Mouse (Mus musculus) left cerebral cortex, adult 6 months (tissue): ENCODE data around the gene Sik2. TPM values are rescaled to one million over a fixed set of nuclear protein-coding genes. Genes with fewer than 3 reads are reported as not detected.

Experiments
- long read RNA-seq, 2 experiments: library from polyadenylated mRNA; unstranded; transcript quantifications; one replicate each; pipeline ENCODE4 v2.0.0; 2019 to 2020
- polyA plus RNA-seq: library from polyadenylated mRNA; unstranded; fragments of <200 nt; fragmentation: Nextera tagmentation; gene quantifications from 2 replicates; pipeline ENCODE4 v1.2.3, GENCODE M21; 2021

Sik2 gene
- 10.1 and 11.3 TPM in 2 replicates for polyA plus RNA-seq
- long read RNA-seq, experiment 1, full-length matches to known transcripts: 4 of 15 reads
- long read RNA-seq, experiment 1, partial matches to known transcripts: 3 of 15 reads
- long read RNA-seq, experiment 1, other reads (novel, unspliced or antisense): 8 of 15 reads
- long read RNA-seq, experiment 2, partial matches to known transcripts: 1 of 2 reads
- long read RNA-seq, experiment 2, other reads (novel, unspliced or antisense): 1 of 2 reads

DNA sequence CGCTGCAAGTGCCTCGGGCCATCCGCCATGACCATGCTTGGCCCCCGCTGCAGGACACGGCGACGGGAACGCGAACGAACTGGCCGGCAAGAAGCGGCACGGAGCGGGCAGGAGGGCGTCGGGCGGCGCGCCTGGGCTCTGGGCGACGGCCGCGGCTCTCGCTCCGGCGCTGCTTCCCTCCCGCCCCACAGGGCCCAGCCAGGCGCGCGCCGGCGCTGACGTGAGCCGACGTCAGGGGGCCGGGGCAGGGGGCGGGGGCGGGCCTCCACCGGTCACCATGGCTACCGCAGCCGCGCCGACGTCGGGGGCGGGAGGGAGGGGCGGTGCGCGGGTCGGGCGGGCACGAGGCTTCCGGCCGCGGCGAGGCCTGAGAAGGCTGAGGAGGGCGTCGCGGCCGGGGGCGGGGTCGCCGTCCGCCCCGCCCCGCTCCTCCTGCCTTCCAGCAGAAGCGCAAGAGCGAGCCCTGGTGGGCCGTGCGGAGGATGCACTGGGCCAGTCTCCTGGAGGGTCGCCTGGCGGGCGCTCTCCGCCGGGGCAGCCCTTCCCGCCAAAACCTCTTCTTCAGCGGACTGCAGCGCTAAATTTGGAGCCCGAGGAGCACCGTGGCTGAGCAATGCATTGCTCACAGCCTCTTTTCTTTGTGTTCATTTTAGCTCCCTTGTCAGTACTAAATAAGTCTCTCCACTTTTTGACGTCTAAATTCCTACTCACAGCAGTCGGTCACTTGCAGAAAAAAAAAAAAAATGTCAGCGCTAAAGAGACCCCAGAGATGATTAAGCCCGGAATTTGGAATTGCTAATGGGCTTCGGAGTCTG, at the start of gene Sik2:
Sik2 (minus strand) TSS at position 233 of the 815 bp plus-strand sequence.

DNA sequence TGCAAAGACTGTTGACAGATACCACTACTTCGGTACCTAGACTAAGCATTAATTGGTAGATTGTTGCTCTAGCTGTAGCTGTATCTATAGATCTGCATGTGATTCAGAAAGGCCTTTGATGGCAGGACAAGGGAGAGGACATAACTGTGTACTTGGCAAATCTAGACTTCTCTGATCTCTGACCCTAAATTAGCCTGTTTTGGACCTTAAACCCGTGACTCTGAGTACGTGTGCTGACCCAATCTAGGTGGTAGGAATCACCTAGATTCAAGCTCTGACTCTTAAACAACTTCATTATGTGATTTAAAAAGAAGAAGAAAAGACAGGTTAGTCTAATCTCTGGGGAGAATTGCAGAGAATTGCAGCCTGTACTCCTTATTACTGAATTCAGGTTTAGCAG, 163.8 kb downstream of the Sik2 start, which contains the start of gene Ppp2r1b:
Ppp2r1b (plus strand) TSS at position 221 of the 400 bp plus-strand sequence.

Other genes with a start within 250 kb of the Sik2 start
- gene Fdxacb1, start 240.8 kb downstream of the Sik2 start, polyA plus RNA-seq: 3.6 and 5.7 TPM in 2 replicates
- 7.0 and 20.0 TPM in 2 replicates for gene Alg9, start 234.1 kb downstream of the Sik2 start, polyA plus RNA-seq
- gene 1110032A03Rik, start 233.6 kb downstream of the Sik2 start, polyA plus RNA-seq: 96.7 and 104 TPM in 2 replicates
- gene Ppp2r1b, start 163.8 kb downstream of the Sik2 start, polyA plus RNA-seq: 5.8 and 6.0 TPM in 2 replicates
- not detected in 2 replicates for gene Btg4, start 51.8 kb upstream of the Sik2 start, polyA plus RNA-seq
- gene Layn, start 68.0 kb upstream of the Sik2 start, polyA plus RNA-seq: 5.1 and 6.1 TPM in 2 replicates
- 0.35 TPM in 1 of 2 replicates, not detected in the other for gene 4833427G06Rik, start 93.0 kb upstream of the Sik2 start, polyA plus RNA-seq
- not detected in 2 replicates for gene Gm32742, start 156.4 kb upstream of the Sik2 start, polyA plus RNA-seq
- gene Pou2af1, start 204.6 kb upstream of the Sik2 start, polyA plus RNA-seq: 0.07 TPM in 1 of 2 replicates, not detected in the other